Mouse (Mus musculus) neural tube, embryonic 15.5 days (tissue): ENCODE data around the gene Acbd6. TPM values are rescaled to one million over a fixed set of nuclear protein-coding genes. Genes with fewer than 3 reads are reported as not detected.
A peak's percentile ranks its signal among the peaks of the same experiment; 100 is the strongest.

ENCODE experiments used
- ATAC-seq: fragments of 200-750 bp; cut with Nextera tagmentation; 2 replicates; pipeline ENCODE4 v1.8.0; 2017; ENCODE audit warnings: mild to moderate bottlenecking, moderate TSS enrichment, moderate library complexity; ENCODE audit not compliant: low FRiP score
- H3K27ac ChIP-seq: fragments of 300-500 bp; sonication (generic); replicated peaks from 2 replicates; pipeline ENCODE4 v1.5.1; 2015; ENCODE audit warnings: mild to moderate bottlenecking, inconsistent platforms
- H3K27me3 ChIP-seq: fragments of 300-500 bp; sonication (generic); replicated peaks from 2 replicates; pipeline ENCODE4 v1.6.1; 2015; ENCODE audit warnings: inconsistent platforms
- H3K36me3 ChIP-seq: fragments of 300-500 bp; sonication (generic); 2 replicates; pipeline ENCODE4 v1.6.1; 2015; ENCODE audit warnings: inconsistent platforms
- H3K4me1 ChIP-seq: fragments of 300-500 bp; sonication (generic); 2 replicates; pipeline ENCODE4 v1.6.1; 2015; ENCODE audit warnings: inconsistent platforms
- H3K4me2 ChIP-seq: fragments of 300-500 bp; sonication (generic); 2 replicates; pipeline ENCODE4 v1.6.1; 2015; ENCODE audit warnings: inconsistent platforms, mild to moderate bottlenecking, moderate library complexity
- H3K4me3 ChIP-seq: fragments of 300-500 bp; sonication (generic); replicated peaks from 2 replicates; pipeline ENCODE4 v1.5.1; 2015; ENCODE audit warnings: mild to moderate bottlenecking, inconsistent platforms
- H3K9ac ChIP-seq: fragments of 300-500 bp; sonication (generic); replicated peaks from 2 replicates; pipeline ENCODE4 v1.6.1; 2015; ENCODE audit warnings: mild to moderate bottlenecking, inconsistent platforms
- H3K9me3 ChIP-seq: fragments of 300-500 bp; sonication (generic); replicated peaks from 2 replicates; pipeline ENCODE4 v1.6.1; 2016; ENCODE audit warnings: inconsistent platforms
- WGBS: fragments of 180-500 bp; shearing (Covaris S2); methylation state at CpG from one replicate; pipeline ENCODE4 v1.1.7; 2015; ENCODE audit warnings: mixed read lengths; 5-methylcytosine and 5-hydroxymethylcytosine counted together
- polyA plus RNA-seq: library from polyadenylated mRNA; unstranded; fragments of >200 nt; fragmentation: Nextera tagmentation; extraction: Ambion mirVana; gene quantifications from 2 replicates; pipeline ENCODE4 v1.2.1, GENCODE M21; 2015

The Acbd6 gene
- polyA plus RNA-seq, 1 experiment from 2014 or later: 109 TPM

- Histone ChIP-seq H3K9me3 (no peaks in the 10 kb centered on the region), H3K4me3 (no peak overlapping the region), H3K27ac (no peak overlapping the region; the same call in 1 of the 2 replicates), H3K4me2 (no peak overlapping the region), H3K4me1 (peaks cover 30% of the 10 kb centered on the region), H3K36me3 (no peaks in the 10 kb centered on the region), H3K27me3 (no peaks in the 10 kb centered on the region), H3K9ac (no peak overlapping the region)
- no peak for ATAC-seq
- 64% methylated on average over 19 of the region's 19 CpGs for WGBS
These were observed 28.6 kb upstream of the Acbd6 start for GRCm38 (mm10) chr1:155529120-155529963.

- peak overlapping the region; percentile 33 for H3K4me2 ChIP-seq
- H3K4me1 ChIP-seq: peaks cover 30% of the 10 kb centered on the region
- no peaks in the 10 kb centered on the region for H3K9me3 ChIP-seq
- ATAC-seq: no peak
- 31% methylated on average over 21 of the region's 21 CpGs for WGBS
- H3K27ac ChIP-seq: no peak overlapping the region
- H3K9ac ChIP-seq: no peak overlapping the region
- H3K36me3 ChIP-seq: no peaks in the 10 kb centered on the region
- no peaks in the 10 kb centered on the region for H3K27me3 ChIP-seq
- H3K4me3 ChIP-seq: no peak overlapping the region
These were observed 27.1 kb upstream of the Acbd6 start for GRCm38 (mm10) chr1:155530561-155531457.

- 96% methylated on average over 5 of the region's 5 CpGs for WGBS
- peaks cover 29% of the 10 kb centered on the region for H3K4me1 ChIP-seq
- no peak overlapping the region for H3K27ac ChIP-seq
- H3K9me3 ChIP-seq: no peaks in the 10 kb centered on the region
- no peak overlapping the region for H3K9ac ChIP-seq
- no peak for ATAC-seq
- H3K27me3 ChIP-seq: no peaks in the 10 kb centered on the region
- H3K4me3 ChIP-seq: no peak overlapping the region
- H3K36me3 ChIP-seq: no peaks in the 10 kb centered on the region
- no peak overlapping the region for H3K4me2 ChIP-seq
These were observed 25.5 kb upstream of the Acbd6 start for GRCm38 (mm10) chr1:155532396-155532795.

DNA sequence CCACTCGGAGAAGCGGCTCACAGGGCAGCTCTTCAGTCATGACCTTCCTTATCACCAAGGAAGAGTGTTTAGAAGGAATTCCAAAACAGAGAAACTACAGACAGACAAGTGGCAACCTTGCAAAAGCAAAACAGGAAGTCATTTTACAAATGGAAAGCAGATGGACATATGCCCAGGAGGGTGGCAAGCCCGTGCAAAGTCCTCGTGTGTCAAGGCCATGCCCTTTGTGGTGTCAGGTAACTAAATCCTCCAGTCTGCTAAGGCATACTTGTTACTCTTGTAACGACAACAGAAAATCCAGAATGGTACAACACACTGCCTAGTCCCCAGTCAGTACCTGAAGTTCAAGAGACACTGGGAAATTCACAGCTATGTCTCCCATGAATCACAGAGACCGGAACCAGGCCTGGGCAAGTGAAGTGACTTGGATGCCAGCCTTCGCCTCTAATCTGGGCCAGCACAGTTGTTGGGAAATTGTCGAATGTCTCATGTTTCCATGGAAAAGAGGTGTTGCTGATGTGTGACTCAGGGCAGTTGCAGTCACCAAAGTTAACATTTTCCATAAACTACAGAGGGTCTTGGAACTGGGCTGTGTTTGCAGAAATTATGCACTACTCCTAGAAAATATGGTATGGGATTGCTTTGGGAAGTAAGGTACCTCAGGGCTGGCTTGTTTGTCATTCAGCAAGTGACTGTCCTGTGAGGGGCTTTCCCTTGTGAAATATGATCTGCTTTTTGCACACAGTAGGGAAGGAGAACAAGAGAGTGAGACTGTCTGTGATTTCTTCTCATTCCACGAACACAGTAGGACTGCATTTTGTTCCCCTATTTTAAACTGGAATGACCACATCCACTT is 24.9 kb upstream of the Acbd6 start:
- Histone ChIP-seq H3K9ac (no peak overlapping the region), H3K4me3 (no peak overlapping the region), H3K36me3 (no peaks in the 10 kb centered on the region), H3K4me1 (peaks cover 23% of the 10 kb centered on the region), H3K27me3 (no peaks in the 10 kb centered on the region), H3K27ac (no peak overlapping the region), H3K4me2 (no peak overlapping the region), H3K9me3 (no peaks in the 10 kb centered on the region)
- WGBS: 84% methylated on average over 9 of the region's 9 CpGs
- ATAC-seq: no peak

DNA sequence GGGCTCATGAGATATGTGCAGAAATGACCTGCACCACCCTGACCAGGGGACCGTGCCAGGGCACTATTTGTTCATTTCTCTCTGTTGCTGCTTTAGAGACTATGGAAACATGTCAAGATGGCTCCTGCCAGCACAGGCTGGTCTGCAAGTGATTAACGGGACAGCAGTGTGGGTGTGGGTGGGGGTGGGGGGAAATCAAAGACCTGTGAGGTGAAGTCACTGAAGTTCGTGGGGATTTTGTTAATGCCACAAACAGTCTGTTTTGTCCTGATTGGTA is 24.3 kb upstream of the Acbd6 start:
- 84% methylated on average over 3 of the region's 3 CpGs for WGBS

GRCm38 (mm10) chr1:155537005-155537642 is 20.8 kb upstream of the Acbd6 start:
- no peak overlapping the region for H3K4me3 ChIP-seq
- H3K4me1 ChIP-seq: no peaks in the 10 kb centered on the region
- no peaks in the 10 kb centered on the region for H3K9me3 ChIP-seq
- no peak overlapping the region for H3K27ac ChIP-seq
- no peaks in the 10 kb centered on the region for H3K27me3 ChIP-seq
- ATAC-seq: no peak
- no peak overlapping the region for H3K9ac ChIP-seq
- H3K4me2 ChIP-seq: no peak overlapping the region
- H3K36me3 ChIP-seq: no peaks in the 10 kb centered on the region
- WGBS: 4% methylated on average over 2 of the region's 2 CpGs

More for the DNA sequence above, 24.3 kb upstream of the Acbd6 start:
- Histone ChIP-seq H3K4me3 (no peak overlapping the region), H3K27ac (no peak overlapping the region), H3K9ac (no peak overlapping the region), H3K27me3 (no peaks in the 10 kb centered on the region), H3K36me3 (no peaks in the 10 kb centered on the region), H3K9me3 (no peaks in the 10 kb centered on the region), H3K4me1 (peaks cover 18% of the 10 kb centered on the region), H3K4me2 (no peak overlapping the region)
- no peak for ATAC-seq

DNA sequence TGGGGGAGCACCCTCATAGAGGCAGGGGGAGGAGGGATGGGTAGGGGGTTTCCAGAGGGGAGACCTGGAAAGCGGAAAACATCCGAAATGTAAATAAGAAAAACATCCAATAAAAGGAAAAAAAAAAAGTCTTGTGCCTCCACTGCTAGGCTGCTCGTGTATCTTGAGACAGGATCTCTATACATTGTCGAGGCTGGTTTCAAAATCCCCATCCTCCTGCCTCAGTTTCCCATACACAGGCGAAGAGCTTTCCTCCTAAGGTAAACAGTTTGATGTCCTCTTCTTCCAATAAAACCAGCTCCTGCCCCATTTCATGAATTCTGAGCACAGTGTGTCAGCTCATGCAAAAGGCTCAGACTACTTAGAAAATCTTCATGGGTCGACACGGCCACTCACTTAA is 19.9 kb upstream of the Acbd6 start:
- Histone ChIP-seq H3K4me1 (no peaks in the 10 kb centered on the region), H3K4me3 (no peak overlapping the region), H3K9ac (no peak overlapping the region), H3K36me3 (no peaks in the 10 kb centered on the region), H3K9me3 (no peaks in the 10 kb centered on the region), H3K27me3 (no peaks in the 10 kb centered on the region), H3K4me2 (no peak overlapping the region), H3K27ac (no peak overlapping the region)
- 74% methylated on average over 7 of the region's 7 CpGs for WGBS
- no peak for ATAC-seq

DNA sequence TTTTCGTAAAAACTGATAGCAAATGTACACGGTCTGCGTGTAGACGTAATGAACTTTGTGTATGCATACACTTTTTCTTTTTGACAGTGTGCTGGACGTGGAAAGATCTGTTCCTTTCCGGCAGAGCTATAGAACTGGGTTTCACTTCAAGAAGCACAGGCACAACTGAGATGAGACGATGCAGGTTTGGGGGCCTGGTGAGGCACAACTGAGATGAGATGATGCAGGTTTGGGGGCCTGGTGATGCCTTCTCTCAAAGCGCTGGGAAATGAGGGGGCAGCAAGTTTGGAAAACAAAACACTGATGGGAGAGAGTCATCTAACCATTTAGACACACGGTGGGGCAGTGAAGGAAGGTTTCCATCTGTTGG is 293 bp upstream of the Acbd6 start:
- peak overlapping the region; percentile 87 for H3K27ac ChIP-seq
- ATAC-seq: peak; percentile 35; the same call in 1 of the 2 replicates

GRCm38 (mm10) chr1:155560021-155560420 is 2.1 kb downstream of the Acbd6 start:
- no peak for ATAC-seq
- Histone ChIP-seq H3K27ac (no peak overlapping the region), H3K9ac (no peak overlapping the region), H3K36me3 (0 out of 2 replicates have a peak, but pooled peaks cover 2% of the 10 kb centered on the region), H3K4me3 (0 out of 2 replicates have a peak overlapping the region, but pooled peaks have one; percentile 5), H3K4me2 (peak overlapping the region; percentile 72), H3K9me3 (no peaks in the 10 kb centered on the region), H3K27me3 (no peaks in the 10 kb centered on the region), H3K4me1 (peaks cover 27% of the 10 kb centered on the region)
- 92% methylated on average over 4 of the region's 4 CpGs for WGBS

More for the DNA sequence above, 293 bp upstream of the Acbd6 start:
- H3K4me3 ChIP-seq: peak overlapping the region; percentile 98
- H3K36me3 ChIP-seq: no peaks in the 10 kb centered on the region
- H3K4me1 ChIP-seq: peaks cover 27% of the 10 kb centered on the region
- H3K4me2 ChIP-seq: peak overlapping the region; percentile 72
- H3K9ac ChIP-seq: peak overlapping the region; percentile 92
- no peaks in the 10 kb centered on the region for H3K27me3 ChIP-seq
- WGBS: 53% methylated on average over 9 of the region's 9 CpGs
- H3K9me3 ChIP-seq: no peaks in the 10 kb centered on the region

DNA sequence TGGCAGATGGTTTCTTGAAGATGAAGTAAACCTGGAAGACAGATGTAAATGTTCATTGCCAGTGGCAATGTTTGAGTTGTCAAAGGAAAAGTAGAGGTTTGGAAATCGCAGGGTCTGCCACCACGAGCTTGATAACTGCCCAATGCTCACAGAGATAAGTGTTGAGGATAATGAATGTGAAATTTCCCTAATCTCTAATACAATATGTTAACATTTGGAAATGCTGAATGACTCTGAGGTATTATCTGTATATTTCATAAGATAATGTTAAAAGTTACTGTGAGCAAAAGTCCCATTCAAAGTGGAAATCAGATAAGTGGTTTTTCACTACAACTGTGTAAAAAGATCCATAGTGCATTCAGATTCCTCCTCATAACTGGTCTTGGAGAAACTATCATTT is 2.8 kb downstream of the Acbd6 start:
- no peaks in the 10 kb centered on the region for H3K27me3 ChIP-seq
- H3K36me3 ChIP-seq: peaks cover 5% of the 10 kb centered on the region
- no peak overlapping the region for H3K9ac ChIP-seq
- H3K4me1 ChIP-seq: peaks cover 27% of the 10 kb centered on the region
- ATAC-seq: no peak
- 0 out of 2 replicates have a peak overlapping the region, but pooled peaks have one; percentile 72 for H3K4me2 ChIP-seq
- H3K9me3 ChIP-seq: no peaks in the 10 kb centered on the region
- no peak overlapping the region for H3K4me3 ChIP-seq
- 93% methylated on average over 2 of the region's 2 CpGs for WGBS
- no peak overlapping the region for H3K27ac ChIP-seq

DNA sequence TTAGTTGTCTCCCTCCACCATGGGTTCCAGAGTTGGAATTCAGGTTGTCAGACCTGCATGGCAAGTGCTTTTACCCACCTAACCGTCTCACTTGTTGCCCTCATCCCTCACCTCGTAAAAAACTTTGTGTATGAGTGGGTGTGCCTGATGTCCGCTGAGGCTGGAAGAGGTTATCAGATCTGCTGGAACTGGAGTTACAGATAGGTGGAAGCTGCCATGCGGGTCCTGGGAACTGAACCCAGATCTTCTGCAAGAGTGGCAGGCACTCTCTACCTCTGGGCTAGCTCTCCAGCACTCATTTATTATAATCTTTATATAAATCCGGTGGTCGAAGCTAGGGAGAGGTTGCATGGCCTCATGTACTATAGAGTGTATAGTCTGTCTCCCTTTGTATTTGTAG is 4.3 kb downstream of the Acbd6 start:
- H3K27ac ChIP-seq: no peak overlapping the region
- H3K9ac ChIP-seq: no peak overlapping the region
- no peaks in the 10 kb centered on the region for H3K9me3 ChIP-seq
- no peak overlapping the region for H3K4me3 ChIP-seq
- H3K4me2 ChIP-seq: no peak overlapping the region
- peaks cover 9% of the 10 kb centered on the region for H3K36me3 ChIP-seq
- no peaks in the 10 kb centered on the region for H3K27me3 ChIP-seq
- peaks cover 27% of the 10 kb centered on the region for H3K4me1 ChIP-seq
- ATAC-seq: no peak
- WGBS: 91% methylated on average over 6 of the region's 6 CpGs
